Mouse (Mus musculus) spleen, adult 2 months (tissue): ENCODE data around the gene Tgfbi. TPM values are rescaled to one million over a fixed set of nuclear protein-coding genes. Genes with fewer than 3 reads are reported as not detected.

Experiments
- DNase-seq, 2 experiments: peaks; one replicate each; pipeline versions ENCODE4 v3.0.0 to v3.0.0-alpha.2; 2012 to 2021; ENCODE audit warnings: low spot score in 2 of 2, low read depth in 1 of 2
- H3K27ac ChIP-seq: fragments of 200-500 bp; 2 replicates; pipeline ENCODE4 v1.5.1; 2012; ENCODE audit warnings: low read length, inconsistent platforms; ENCODE audit not compliant: insufficient read depth
- H3K27me3 ChIP-seq: fragments of 200-500 bp; 2 replicates; pipeline ENCODE4 v1.6.1; 2012; ENCODE audit warnings: mild to moderate bottlenecking, moderate library complexity, low read length, inconsistent platforms; ENCODE audit not compliant: control insufficient read depth, insufficient read depth
- H3K36me3 ChIP-seq: fragments of 200-500 bp; 2 replicates; pipeline ENCODE4 v1.6.1; 2012; ENCODE audit warnings: mild to moderate bottlenecking, low read length, inconsistent platforms; ENCODE audit not compliant: control insufficient read depth, insufficient read depth
- H3K4me1 ChIP-seq: fragments of 200-500 bp; 2 replicates; pipeline ENCODE4 v1.6.1; 2011; ENCODE audit warnings: inconsistent platforms; ENCODE audit not compliant: control insufficient read depth, insufficient read depth, insufficient read length
- H3K4me3 ChIP-seq: fragments of 200-500 bp; 2 replicates; pipeline ENCODE4 v1.5.1; 2011; ENCODE audit warnings: mild to moderate bottlenecking, inconsistent platforms; ENCODE audit not compliant: insufficient read depth, insufficient read length; ENCODE audit errors: extremely low read depth
- CTCF ChIP-seq: fragments of 200-500 bp; IDR thresholded peaks from 2 replicates; pipeline ENCODE4 v1.5.1; 2011; ENCODE audit warnings: mild to moderate bottlenecking, inconsistent platforms; ENCODE audit not compliant: insufficient read depth, insufficient read length, insufficient replicate concordance; ENCODE audit errors: extremely low read depth
- POLR2A ChIP-seq: fragments of 200-500 bp; IDR thresholded peaks from 2 replicates; pipeline ENCODE4 v1.6.1; 2011; ENCODE audit warnings: low read depth, low read length, inconsistent platforms
- WGBS: fragments of 180-500 bp; shearing (Covaris S2); methylation state at CpG from one replicate; pipeline ENCODE4 v1.1.7; 2018; 5-methylcytosine and 5-hydroxymethylcytosine counted together
- polyA plus RNA-seq: library from polyadenylated mRNA; depleted of rRNA; stranded (reverse); fragments of >200 nt; gene quantifications from 2 replicates; pipeline ENCODE4 v1.2.3, GENCODE M21; 2012

Tgfbi gene
- polyA plus RNA-seq, 1 experiment, result 56.0 TPM

- H3K4me3 ChIP-seq, result no peak overlapping the region
- no peaks in the 10 kb centered on the region for H3K27me3 ChIP-seq
- WGBS, result 39% methylated on average over 7 of the region's 7 CpGs
- no peaks in the 10 kb centered on the region for H3K36me3 ChIP-seq
- no peaks in the 10 kb centered on the region; the same call in 1 of the 2 replicates for H3K4me1 ChIP-seq
- no peak for DNase-seq
- no peak overlapping the region for H3K27ac ChIP-seq
- TF ChIP-seq CTCF (no peak), POLR2A (no peak)
These were observed 52.7 kb downstream of the Tgfbi start for GRCm38 (mm10) chr13:56661914-56662621.

GRCm38 (mm10) chr13:56664256-56665170 is 55.2 kb downstream of the Tgfbi start:
- Histone ChIP-seq H3K36me3 (no peaks in the 10 kb centered on the region), H3K27me3 (no peaks in the 10 kb centered on the region), H3K4me3 (no peak overlapping the region), H3K27ac (no peak overlapping the region), H3K4me1 (no peaks in the 10 kb centered on the region; the same call in 1 of the 2 replicates)
- TF ChIP-seq CTCF, result no peak
- TF ChIP-seq POLR2A, result no peak
- 66% methylated on average over 17 of the region's 17 CpGs for WGBS
- no peak for DNase-seq

GRCm38 (mm10) chr13:56671206-56671605 is 61.9 kb downstream of the Tgfbi start:
- no peaks in the 10 kb centered on the region for H3K36me3 ChIP-seq
- no peaks in the 10 kb centered on the region for H3K4me1 ChIP-seq
- DNase-seq, result no peak
- H3K4me3 ChIP-seq, result no peak overlapping the region
- WGBS, result 87% methylated on average over 11 of the region's 11 CpGs
- TF ChIP-seq CTCF, result no peak
- TF ChIP-seq POLR2A, result no peak
- H3K27me3 ChIP-seq, result no peaks in the 10 kb centered on the region
- no peak overlapping the region for H3K27ac ChIP-seq

- DNase-seq, result no peak
- no peak overlapping the region for H3K27ac ChIP-seq
- no peak overlapping the region for H3K4me3 ChIP-seq
- WGBS, result 72% methylated on average over 4 of the region's 4 CpGs
- no peaks in the 10 kb centered on the region for H3K27me3 ChIP-seq
- H3K36me3 ChIP-seq, result no peaks in the 10 kb centered on the region
- no peak for TF ChIP-seq CTCF
- no peak for TF ChIP-seq POLR2A
- peaks cover 3% of the 10 kb centered on the region; the same call in 1 of the 2 replicates for H3K4me1 ChIP-seq
These were observed 68.4 kb downstream of the Tgfbi start for GRCm38 (mm10) chr13:56677731-56678130.

- Histone ChIP-seq H3K27me3 (no peaks in the 10 kb centered on the region), H3K36me3 (no peaks in the 10 kb centered on the region), H3K27ac (peak overlapping the region; percentile 2; the same call in 1 of the 2 replicates), H3K4me1 (peaks cover 3% of the 10 kb centered on the region; the same call in 1 of the 2 replicates), H3K4me3 (no peak overlapping the region)
- no peak for DNase-seq
- TF ChIP-seq POLR2A, result no peak
- TF ChIP-seq CTCF, result no peak
- WGBS, result 56% methylated on average over 10 of the region's 10 CpGs
These were observed 69.0 kb downstream of the Tgfbi start for GRCm38 (mm10) chr13:56678188-56678787.

- Histone ChIP-seq H3K27ac (no peak overlapping the region), H3K4me1 (peaks cover 3% of the 10 kb centered on the region; the same call in 1 of the 2 replicates), H3K4me3 (no peak overlapping the region), H3K36me3 (no peaks in the 10 kb centered on the region), H3K27me3 (no peaks in the 10 kb centered on the region)
- no peak for DNase-seq
- TF ChIP-seq POLR2A, result no peak
- TF ChIP-seq CTCF, result no peak
- WGBS, result 67% methylated on average over 10 of the region's 10 CpGs
These were observed 69.6 kb downstream of the Tgfbi start for GRCm38 (mm10) chr13:56678826-56679504.
